Mouse (Mus musculus) adrenal gland, postnatal 25 days (tissue): ENCODE measurements around the gene Fam166b. TPM values are rescaled to one million over a fixed set of nuclear protein-coding genes. Genes with fewer than 3 reads are reported as not detected.

Source experiments
- DNase-seq: peaks from one replicate; pipeline ENCODE4 v3.0.0; 2021; ENCODE audit warnings: mixed read lengths
- long read RNA-seq: library from polyadenylated mRNA; stranded (forward); transcript quantifications from one replicate; pipeline ENCODE4 v2.0.0, GENCODE M21; 2021
- total RNA-seq: library from RNA; stranded (reverse); gene quantifications from 2 replicates; pipeline ENCODE4 v1.2.3, GENCODE M21; 2021

The Fam166b gene
- not detected in 2 replicates for total RNA-seq
- long read RNA-seq = 0 reads

GRCm38 (mm10) chr4:43428946-43429345 lies at the start of gene Fam166b:
Gene Fam166b, minus strand, starts transcription at chr4:43429134.
- DNase-seq = no peak

- DNase-seq = no peak
These were observed 49.6 kb upstream of the Fam166b start for GRCm38 (mm10) chr4:43478534-43478858.

- peak; percentile 84 for DNase-seq
These were observed 49.1 kb upstream of the Fam166b start for GRCm38 (mm10) chr4:43477857-43478533.

GRCm38 (mm10) chr4:43476604-43477003 lies 47.7 kb upstream of the Fam166b start:
- DNase-seq = no peak

GRCm38 (mm10) chr4:43473636-43474035 lies 44.7 kb upstream of the Fam166b start:
- DNase-seq = no peak

GRCm38 (mm10) chr4:43470301-43470700 lies 41.4 kb upstream of the Fam166b start:
- DNase-seq = no peak

- no peak for DNase-seq
These were observed 37.9 kb upstream of the Fam166b start for GRCm38 (mm10) chr4:43466872-43467271.

GRCm38 (mm10) chr4:43465935-43466334 lies 37.0 kb upstream of the Fam166b start:
- no peak for DNase-seq

- no peak for DNase-seq
These were observed 34.2 kb upstream of the Fam166b start for GRCm38 (mm10) chr4:43463102-43463501.

GRCm38 (mm10) chr4:43457124-43457523 lies 28.2 kb upstream of the Fam166b start:
- DNase-seq = no peak

- DNase-seq = no peak
These were observed 27.5 kb upstream of the Fam166b start for GRCm38 (mm10) chr4:43456470-43456869.

- DNase-seq = no peak
These were observed 25.3 kb upstream of the Fam166b start, which contains the start of gene Cd72 for GRCm38 (mm10) chr4:43454041-43454836. Gene Cd72, minus strand, starts transcription at chr4:43454628.

GRCm38 (mm10) chr4:43453413-43453812 lies 24.5 kb upstream of the Fam166b start:
- DNase-seq = no peak

- no peak for DNase-seq
These were observed 23.4 kb upstream of the Fam166b start for GRCm38 (mm10) chr4:43452315-43452714.

- peak; percentile 63 for DNase-seq
These were observed 19.6 kb upstream of the Fam166b start for GRCm38 (mm10) chr4:43448554-43448953.

- DNase-seq = peak; percentile 70
These were observed 18.3 kb upstream of the Fam166b start for GRCm38 (mm10) chr4:43447251-43447650.

- no peak for DNase-seq
These were observed 14.6 kb upstream of the Fam166b start for GRCm38 (mm10) chr4:43443511-43443910.

GRCm38 (mm10) chr4:43442456-43443361 lies 13.8 kb upstream of the Fam166b start:
- DNase-seq = peak; percentile 78

GRCm38 (mm10) chr4:43442044-43442443 lies 13.1 kb upstream of the Fam166b start:
- DNase-seq = peak; percentile 99

GRCm38 (mm10) chr4:43441639-43442038 lies 12.7 kb upstream of the Fam166b start, which contains the start of gene Tesk1:
Gene Tesk1, plus strand, starts transcription at chr4:43441939.
- DNase-seq = no peak

GRCm38 (mm10) chr4:43432832-43433231 lies 3.9 kb upstream of the Fam166b start:
- no peak for DNase-seq

GRCm38 (mm10) chr4:43431690-43432089 lies 2.8 kb upstream of the Fam166b start:
- peak; percentile 81 for DNase-seq
